Mouse (Mus musculus) bone marrow, adult 2 months (tissue): Measurements from ENCODE around the gene Neurog1.

Source experiments
- CTCF ChIP-seq: fragments of 200-500 bp; IDR thresholded peaks from 2 replicates; pipeline ENCODE4 v1.5.1; 2011; ENCODE audit warnings: low read length, control low read depth; ENCODE audit not compliant: control insufficient read depth, insufficient read depth
- POLR2A ChIP-seq: fragments of 200-500 bp; IDR thresholded peaks from 2 replicates; pipeline ENCODE4 v1.6.1; 2011; ENCODE audit warnings: low read depth, mild to moderate bottlenecking, control low read depth, low read length, borderline replicate concordance; ENCODE audit not compliant: control insufficient read depth

DNA sequence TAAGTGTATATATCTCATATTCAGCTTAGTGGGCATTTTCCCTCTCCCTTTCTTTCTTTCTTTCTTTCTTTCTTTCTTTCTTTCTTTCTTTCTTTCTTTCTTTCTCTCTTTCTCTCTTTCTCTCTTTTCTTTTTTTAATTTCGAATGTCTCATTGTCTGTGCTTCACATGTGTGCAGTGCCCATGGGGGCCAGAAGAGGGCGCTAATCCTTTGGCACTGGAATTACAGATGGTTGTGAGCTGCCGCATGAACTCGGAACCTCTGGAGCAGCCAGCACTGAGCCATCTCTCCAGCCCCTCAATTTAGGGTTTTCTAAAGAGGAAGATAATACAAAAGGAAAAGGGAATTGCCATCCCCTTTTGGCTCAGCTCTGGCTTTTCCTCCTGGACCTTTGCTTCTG, 15.4 kb upstream of the Neurog1 start:
- TF ChIP-seq POLR2A (no peak), CTCF (peak; percentile 37; the same call in 1 of the 2 replicates)
